Mouse (Mus musculus): ENCODE results near the gene Fbxl19.
"Not testable (repeated sequence)": the region's sequence is repeated elsewhere in the genome, so short reads cannot be mapped to it uniquely, and the experiment has no call there.

The Fbxl19 gene

DNA sequence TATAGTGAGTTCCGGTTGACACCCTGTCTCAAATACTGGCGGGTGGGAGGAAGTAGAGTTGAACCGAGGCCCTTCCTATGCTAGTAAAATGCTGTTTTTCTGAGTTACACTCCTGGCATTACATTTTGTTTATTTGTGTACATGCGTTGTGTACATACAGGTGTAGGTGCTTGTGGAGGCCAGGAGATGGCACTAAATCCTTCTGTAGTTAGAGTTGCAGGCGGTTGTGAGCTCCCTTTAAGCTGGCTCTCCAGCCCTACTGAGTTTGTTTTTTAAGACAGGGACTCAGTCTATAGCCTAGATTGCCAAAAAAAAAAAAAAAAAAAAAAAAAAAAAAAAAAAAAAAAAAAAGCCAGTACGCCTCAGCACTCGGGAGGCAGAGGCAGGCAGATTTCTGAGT, 16.4 kb upstream of the Fbxl19 start:
- no peak for DNase-seq (ENCODE audit: low spot score in 2 of 2)

DNA sequence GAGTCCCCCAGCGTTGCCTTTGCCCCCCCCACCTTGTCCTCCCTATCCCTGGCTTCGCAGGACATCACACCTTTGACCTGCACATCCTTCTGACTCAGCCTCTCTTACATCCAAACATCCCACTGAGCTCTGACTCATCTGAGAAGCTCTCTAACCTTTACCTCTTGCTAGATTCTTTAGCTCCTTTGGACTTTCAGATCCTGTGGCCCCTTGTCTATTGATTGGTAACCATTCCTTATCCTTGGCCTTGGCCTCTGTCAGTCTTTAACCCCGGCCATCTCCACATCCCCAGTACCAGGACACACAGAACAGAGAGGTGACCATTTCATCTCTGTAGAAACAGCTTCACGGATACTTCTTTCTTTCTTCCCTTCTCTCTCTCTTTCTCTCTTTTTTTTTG, 14.2 kb upstream of the Fbxl19 start:
- DNase-seq (ENCODE audit: low spot score in 2 of 2) = no peak

DNA sequence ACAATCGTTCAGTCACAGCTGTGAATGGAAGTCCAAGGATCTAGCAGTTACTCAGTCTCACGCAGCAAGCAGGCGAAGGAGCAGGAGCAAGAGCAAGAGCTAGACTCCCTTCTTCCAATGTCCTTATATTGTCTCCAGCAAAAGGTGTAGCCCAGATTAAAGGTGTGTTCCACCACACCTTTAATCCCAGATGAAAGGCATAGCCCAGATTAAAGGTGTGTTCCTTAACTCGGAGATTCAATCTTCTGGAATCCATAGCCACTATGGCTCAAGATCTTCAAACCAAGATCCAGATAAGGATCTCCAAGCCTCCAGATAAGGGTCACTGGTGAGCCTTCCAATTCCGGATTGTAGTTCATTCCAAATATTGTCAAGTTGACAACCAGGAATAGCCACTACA, 12.3 kb upstream of the Fbxl19 start, which contains the start of gene Ctf2:
Ctf2 (minus strand) TSS at position 101 of the 400 bp plus-strand sequence.
- DNase-seq (ENCODE audit: low spot score in 2 of 2) = not testable (repeated sequence)

DNA sequence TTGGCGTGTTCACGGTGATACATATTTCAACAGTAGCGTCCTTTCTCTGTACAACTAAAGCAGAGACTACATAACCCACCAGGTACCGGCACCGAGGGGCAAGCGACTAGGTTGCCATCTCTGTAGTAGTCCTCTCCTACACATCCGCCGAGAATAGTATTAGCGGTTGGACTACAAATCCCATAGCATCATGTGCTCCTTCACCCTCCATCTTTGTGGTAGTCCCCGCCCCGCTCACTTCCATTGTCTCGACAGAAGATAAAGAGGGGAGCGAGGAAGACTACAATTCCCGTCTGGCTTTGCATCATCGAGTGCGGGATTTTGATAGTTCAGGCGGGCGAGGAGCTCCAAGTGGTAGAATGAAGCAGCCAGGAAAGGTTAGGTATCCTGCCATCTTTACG, 908 bp downstream of the Fbxl19 start:
- DNase-seq (ENCODE audit: low spot score in 2 of 2) = peak; percentile 62 to 88

DNA sequence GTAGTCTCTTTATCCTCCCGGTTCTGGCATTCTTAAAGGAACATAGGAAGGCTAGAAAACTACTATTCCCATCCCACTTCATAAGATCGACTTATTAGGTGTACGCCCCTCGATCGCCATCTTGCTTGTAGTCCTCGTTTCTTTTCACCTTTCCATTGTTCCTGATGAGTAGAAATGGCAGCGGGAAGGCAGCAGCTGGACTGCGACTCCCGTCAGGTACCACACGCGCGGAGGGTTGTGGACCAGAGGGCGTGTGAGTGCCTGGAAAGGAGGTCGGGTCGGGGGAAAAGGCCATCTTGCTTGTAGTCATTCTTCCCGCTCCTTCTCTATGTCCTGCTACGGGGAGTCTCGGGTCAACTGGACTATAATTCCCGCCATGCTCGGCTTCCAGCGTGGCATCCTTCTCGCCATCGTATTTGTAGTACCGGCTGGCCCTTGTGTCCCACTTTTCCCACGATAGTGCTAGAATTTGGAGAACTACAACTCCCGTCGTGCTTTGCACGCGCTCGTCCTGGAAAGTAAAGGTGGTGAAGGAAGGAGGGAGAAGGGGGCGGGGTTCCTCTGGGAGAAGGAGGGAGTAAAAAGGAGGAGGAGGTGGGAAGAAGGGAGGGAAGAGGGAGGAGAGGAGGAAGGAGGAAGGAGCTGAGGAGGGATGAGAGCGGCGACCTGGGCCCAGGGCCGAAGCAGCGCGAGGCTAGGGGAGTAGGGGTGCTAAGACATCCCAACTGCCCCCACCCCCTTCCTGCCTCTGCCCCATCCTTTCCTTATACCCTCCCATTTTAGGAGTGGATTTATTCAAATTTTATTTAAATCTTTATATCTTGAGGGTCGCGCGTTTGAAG, 1.5 kb downstream of the Fbxl19 start:
- peak; percentile 78 for DNase-seq (ENCODE audit: low spot score in 2 of 2)

DNA sequence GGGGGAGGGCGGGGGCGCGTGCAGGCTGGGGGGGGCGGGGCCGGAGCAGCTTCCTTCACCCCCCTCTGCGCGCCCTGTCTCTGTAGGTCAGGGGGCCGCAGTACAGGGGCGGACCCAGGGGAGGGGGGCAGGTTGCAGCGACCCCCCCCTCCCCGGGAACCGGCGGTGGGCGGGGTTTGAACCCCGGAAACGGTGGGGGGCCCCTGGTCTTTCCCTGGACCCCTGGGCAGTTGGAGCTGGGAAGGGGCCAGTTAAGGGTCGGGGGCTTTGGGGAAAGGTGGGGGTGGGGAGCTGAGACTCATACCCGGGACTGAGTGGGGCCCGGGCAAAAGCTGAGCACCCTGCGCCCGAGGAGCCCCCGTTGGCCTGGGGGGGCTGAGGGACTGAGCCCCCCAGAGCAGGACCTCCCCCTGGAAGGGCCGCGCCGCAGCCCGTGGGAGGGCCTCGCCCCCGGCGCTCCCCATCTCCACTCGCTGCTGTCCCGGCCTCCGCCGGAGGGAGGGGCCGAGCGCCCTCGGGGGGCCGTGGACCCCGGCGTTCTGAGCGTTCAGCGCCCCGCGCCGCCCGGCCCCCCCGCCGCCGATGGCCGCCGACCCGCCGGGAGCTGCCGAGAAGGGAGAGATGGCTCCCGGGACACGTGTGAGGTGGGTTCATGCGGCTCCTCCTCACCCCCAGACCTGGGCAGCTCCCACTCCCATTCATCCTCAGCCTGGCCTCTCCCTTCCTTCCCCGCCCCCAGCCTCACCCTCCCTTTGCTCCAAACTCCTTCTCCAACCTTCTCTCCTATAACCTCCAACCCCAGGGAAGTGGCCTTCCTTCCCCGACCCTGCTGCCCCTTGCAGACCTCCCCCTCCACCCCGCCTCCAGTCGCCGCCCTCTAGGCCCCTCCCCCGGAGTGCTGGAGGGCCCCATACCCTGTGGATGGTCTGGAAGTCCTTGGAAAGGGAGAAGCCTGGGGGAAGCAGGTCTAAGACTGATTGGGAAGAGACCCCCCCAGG, 2.5 kb downstream of the Fbxl19 start:
- peak in 1 of 2 experiments; percentile 33 for DNase-seq (ENCODE audit: low spot score in 2 of 2)

DNA sequence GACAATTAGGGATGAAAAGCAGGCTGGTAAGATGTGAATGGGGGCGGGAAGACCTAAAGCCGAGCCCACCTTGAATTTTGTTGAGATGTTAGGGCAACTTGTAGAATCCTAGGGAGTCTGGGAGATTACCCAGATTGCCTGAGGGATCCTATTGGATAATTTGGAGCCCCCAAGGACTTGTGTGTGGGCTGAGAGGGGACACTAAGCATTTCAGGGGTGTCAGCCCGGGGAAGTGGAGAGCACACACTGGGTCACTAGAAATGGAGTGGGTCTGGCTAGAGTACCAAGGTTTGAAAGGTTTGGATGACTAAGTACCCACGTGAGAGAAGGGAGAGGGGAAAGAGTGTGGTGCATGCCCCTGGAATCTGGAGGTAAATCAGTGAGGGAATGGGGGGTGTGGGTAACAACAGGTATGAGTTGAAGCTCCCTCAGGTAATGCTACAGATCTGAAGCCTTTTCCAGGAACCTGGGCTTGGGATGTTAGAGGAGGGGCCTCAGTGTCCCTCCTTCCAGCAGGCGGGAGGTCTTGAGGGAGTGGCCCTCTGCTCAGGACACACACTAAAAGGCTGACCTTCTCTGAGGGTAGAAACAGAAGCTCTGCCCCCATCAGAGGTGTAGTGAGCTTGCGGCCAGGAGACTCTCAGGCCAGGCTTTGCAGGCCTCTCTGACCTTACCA, 3.4 kb downstream of the Fbxl19 start:
- no peak for DNase-seq (ENCODE audit: low spot score in 2 of 2)

DNA sequence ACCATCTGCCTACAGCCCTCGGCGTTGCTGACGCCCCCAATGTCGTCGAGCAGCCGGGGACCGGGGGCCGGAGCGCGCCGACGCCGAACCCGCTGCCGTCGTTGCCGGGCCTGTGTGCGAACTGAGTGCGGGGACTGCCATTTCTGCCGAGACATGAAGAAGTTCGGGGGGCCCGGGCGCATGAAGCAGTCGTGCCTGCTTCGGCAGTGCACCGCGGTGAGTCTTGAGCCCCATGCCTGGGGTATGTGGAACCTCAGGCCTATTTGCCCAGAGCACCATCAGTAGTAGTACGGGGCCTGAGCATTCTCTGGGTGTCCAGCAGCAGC, 3.9 kb downstream of the Fbxl19 start:
- DNase-seq (ENCODE audit: low spot score in 2 of 2) = no peak

DNA sequence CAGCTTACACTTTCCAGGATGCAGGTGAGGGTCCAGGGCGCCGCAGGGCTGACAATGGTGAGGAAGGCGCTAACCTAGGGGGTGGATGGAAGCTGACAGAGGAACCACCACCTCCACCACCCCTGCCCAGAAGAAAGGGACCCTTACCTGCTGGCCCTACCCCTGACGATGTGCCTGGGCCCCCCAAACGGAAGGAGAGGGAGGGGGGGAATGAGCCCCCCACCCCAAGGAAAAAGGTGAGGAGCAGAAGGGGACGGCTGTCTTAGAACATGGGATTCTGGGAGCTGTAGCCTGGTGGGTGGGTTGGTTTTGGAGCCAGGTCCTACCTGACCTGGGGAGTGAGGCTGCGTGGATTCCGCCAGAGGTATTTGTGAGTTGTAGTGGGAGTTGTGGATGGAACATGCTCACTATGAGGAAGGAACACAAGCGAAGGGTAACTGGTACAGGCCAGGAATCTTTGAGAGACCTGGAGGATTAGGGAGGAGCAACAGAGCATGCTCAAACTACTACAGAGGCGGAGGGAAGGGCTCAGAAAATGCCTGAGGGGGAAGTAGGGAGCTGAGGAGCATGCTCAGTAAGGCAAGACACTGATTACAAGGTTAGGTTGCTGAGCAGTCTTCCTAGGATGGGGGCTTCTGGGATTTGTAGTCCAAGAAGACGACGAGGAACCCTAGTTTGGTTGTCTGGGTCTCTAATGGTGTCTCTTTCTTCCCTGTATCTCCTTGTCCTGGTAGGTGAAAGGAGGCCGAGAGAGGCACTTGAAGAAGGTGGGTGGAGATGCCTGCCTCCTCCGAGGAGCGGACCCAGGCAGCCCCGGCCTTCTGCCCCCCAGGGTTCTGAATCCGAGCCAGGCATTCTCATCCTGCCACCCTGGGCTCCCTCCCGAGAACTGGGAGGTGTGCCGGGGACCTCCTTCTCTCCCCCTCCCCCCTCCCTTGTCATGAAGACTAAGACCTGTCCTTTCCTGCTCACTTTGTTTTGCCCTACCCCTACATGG, 6.1 kb downstream of the Fbxl19 start:
- no peak for DNase-seq (ENCODE audit: low spot score in 2 of 2)

DNA sequence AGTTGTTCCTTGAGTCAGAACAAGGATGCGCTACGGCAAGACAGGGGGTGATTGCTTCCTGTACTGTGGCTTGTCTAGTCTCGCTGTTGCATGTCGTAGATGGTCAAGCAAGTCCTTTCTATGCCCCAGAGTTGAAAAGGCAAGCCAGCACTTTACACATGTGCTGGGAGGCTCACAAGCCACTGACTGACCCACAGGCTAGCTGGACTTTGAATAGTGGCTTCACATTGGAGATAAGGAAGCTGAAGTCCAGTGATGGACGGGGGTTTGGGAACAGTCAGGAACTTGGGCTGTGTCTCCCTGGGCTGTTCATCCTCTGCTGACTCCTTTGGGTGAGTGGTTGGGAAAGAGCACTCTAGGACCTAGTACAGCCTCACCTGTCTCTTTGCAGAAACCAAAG, 7.3 kb downstream of the Fbxl19 start:
- no peak for DNase-seq (ENCODE audit: low spot score in 2 of 2)

DNA sequence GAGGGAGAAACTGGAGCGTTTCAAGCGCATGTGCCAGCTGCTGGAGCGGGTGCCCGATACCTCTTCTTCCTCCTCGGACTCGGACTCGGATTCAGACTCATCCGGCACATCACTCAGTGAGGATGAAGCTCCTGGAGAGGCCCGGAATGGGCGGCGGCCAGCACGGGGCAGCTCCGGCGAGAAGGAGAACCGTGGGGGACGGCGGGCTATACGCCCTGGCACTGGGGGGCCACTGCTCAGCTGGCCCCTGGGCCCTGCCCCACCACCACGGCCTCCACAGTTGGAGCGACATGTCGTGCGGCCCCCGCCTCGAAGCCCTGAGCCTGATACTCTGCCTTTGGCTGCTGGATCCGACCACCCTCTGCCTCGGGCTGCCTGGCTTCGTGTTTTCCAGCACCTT, 7.7 kb downstream of the Fbxl19 start:
- DNase-seq (ENCODE audit: low spot score in 2 of 2) = no peak

DNA sequence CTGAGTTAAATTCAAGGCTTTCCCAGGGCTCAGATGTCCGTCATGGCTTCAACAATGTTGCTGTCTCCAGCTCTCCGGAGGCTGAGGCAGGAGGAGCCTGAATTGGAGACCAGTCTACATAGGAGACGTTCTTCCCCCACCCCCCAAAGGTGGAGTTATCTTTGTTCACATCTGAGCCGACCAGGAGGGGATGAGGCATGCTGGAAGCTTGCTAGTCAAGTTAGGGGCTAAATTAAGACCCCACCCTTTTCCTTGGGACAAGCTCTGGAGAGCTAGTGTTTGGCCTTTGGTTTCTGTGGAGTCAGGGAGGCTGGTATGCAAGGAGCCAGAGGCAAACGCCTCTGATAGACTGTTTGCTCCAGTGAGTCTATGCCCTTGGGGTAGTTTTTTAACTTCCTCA, 8.8 kb downstream of the Fbxl19 start:
- DNase-seq (ENCODE audit: low spot score in 2 of 2) = no peak

DNA sequence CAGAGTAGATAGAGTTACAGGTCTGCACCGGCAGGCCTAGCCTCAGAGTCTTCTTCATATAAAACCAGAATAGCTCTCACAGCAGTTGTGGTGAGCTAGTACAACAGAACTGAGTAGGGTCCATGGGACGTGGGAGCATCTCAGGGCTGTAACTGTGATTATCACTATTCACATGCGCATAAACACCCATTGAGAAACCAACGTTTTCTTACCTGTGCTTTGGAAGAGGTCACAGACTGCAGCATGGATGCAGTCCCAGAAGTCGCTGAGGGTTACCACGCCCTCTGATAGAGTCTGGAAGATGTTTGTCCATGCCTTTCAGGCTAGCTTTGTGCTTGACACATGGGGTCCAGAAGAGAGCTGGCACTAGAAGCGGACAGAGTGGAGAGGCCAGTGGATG, 9.4 kb downstream of the Fbxl19 start:
- no peak for DNase-seq (ENCODE audit: low spot score in 2 of 2)

DNA sequence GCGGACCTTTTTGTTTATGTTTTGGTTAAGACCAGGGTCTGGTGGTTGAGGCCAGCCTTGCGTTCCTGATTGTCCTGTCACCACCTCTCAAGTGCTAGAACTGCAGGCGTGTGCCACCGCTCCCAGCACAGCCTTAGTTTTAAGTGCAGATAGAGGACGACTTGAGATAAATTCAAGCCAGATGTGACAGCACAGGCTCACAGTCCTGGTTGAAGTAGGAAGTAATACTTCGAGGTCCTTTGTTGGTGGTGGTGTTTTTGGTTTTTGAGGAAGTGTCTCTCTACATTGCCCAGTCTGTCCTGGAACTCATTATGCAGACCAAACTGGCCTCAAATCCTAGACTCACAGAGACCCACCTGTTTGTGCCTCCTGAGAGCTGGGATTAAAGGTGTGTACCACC, 15.4 kb downstream of the Fbxl19 start:
- no peak for DNase-seq (ENCODE audit: low spot score in 2 of 2)

DNA sequence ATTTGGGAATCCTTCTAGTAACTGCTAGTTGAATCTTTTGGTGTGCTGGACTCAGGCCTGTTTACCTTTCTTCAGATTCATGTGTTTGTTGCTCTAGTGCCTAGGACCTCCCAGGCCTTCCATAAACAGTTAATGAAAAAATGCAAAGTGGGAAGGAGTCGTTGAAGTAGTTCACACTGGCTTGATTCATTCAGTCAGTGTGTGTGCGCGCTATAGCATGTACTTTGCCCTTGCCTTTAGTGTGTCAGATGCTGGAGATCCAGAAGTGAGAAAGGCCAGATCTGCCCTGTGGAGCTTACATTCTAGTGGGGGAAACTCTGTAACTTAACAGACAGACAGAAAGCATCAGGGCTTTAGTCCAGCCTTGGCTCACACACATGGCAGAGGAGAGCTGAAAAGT, 16.1 kb downstream of the Fbxl19 start:
- DNase-seq (ENCODE audit: low spot score in 2 of 2) = no peak

DNA sequence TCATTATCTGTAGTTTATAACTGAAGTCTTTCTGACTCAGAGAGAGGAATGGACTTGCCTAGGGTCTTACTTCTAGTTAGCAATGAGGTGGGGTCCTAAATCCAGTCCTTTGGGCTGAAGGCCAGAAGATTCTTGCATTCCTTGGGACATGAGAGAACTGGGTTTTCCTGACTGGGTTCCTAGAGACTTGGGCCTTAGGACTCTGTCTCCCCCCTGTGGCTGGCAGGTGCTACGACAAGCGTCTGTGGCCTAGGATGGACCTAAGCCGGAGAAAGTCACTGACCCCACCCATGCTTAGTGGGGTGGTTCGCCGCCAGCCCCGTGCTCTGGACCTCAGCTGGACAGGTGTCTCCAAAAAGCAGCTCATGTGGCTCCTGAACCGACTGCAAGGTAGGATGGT, 16.7 kb downstream of the Fbxl19 start:
- peak; percentile 74 to 83 for DNase-seq (ENCODE audit: low spot score in 2 of 2)

DNA sequence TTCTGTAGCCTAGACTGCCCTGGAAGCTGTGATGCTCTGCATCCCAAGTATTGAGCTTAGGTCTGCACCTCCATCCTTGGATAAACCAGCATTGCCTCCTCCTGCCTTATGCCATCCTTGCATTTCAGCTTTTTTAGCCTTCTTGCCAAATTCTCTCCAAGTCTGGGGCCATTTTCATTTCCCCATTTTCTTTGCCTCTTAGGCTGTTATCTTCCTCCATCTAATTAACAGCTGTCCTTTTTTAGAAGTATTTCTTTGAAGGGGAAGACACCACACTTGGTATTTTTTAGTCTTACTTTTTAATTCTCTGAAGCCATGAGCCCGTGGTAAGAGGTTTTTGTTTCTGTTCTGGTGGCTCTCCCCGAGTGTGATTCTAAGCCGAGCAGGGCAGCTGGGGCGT, 19.3 kb downstream of the Fbxl19 start:
- DNase-seq (ENCODE audit: low spot score in 2 of 2) = no peak

DNA sequence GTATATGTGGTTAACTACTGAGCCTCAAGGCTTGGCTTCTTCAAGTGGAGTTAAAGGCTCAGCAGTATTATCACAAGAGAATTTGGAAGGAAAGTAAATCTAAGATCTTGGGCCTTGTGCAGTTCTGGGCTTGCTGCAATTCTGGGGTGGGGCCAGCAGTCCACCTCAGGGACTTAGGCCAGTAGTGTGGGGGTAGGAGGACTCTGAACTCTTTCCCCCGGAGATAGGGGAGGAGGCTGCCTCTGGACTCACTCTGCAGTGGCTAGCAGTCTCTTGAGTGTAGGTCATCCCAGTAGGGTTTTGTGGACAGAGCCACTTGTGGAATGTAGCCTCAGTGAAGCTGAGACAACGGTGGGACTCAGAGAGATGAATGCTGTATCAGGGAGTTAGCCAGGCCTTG, 21.4 kb downstream of the Fbxl19 start:
- no peak for DNase-seq (ENCODE audit: low spot score in 2 of 2)

DNA sequence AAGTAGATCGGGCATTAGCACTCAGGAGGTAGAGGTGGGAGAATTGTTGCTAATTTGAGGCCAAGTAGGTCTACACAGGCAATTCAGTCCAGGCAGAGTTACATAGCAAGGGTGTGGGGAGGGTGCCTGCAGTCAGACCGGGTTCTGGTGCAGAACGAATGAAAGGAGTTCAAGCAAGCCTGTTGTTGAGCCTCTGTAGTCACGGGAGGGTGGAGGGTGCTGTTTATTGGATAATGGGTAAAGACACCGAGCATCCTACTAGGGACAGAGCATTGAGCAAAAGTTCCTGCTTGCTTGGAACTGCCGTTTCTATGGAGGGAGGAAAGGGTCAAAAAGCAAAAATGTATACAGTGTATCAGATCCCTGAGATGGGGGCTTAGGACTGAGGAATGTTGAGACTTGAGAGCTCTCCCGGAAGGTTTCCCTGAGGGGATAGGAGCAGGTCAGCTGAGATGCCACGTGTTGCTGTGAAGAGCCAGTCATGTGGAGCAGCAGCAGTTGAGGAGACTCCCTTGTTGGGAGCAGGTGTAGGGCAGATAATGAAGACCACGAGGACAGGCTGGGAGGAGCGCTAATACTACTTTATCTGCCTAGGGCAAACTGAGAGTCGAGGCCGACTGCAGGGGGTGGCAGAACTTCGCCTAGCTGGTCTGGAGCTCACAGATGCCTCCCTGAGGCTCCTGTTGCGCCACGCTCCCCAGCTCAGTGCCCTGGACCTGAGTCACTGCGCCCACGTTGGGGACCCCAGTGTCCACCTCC, 22.7 kb downstream of the Fbxl19 start:
- peak; percentile 75 to 81 for DNase-seq (ENCODE audit: low spot score in 2 of 2)

DNA sequence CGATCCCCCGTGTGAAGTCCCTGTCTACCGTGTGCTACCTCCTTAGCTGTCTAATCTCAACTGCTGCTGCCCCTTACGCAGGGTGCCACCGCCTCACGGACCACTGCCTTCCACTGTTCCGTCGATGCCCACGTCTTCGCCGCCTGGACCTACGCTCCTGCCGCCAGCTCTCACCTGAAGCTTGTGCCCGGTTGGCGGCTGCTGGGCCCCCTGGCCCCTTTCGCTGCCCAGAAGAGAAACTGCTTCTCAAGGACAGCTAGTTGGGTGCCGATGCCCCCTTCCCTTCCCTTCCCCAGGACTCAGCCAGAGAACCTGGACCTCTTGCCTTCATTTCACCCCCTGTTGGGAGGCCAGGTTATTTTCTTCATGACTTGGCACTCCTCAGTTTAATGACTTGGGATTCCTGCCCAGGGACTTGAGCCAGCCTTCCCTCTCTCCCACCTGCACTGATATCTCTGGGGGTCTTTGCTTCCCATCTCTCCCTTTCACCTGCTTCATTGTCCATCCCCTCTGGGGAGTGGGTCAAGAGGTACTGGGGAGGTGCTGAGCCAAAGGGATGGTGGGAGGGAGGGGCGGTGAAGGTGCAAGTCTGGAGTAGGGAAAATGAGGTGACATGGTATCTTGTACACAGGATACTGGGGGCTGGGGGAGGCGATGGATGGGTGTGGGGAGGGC, 23.5 kb downstream of the Fbxl19 start:
- peak in 1 of 2 experiments; percentile 34 for DNase-seq (ENCODE audit: low spot score in 2 of 2)
